Mouse (Mus musculus) limb, embryonic 14.5 days (tissue): Measurements from ENCODE around the gene Gm815. TPM values are rescaled to one million over a fixed set of nuclear protein-coding genes. Genes with fewer than 3 reads are reported as not detected.

Experiments
- ATAC-seq: fragments of 200-750 bp; cut with Nextera tagmentation; 2 replicates; pipeline ENCODE4 v1.8.0; 2017; ENCODE audit warnings: low read depth, moderate number of reproducible peaks, moderate TSS enrichment; ENCODE audit not compliant: low FRiP score
- DNase-seq: peaks from one replicate; pipeline ENCODE4 v3.0.0-alpha.2; 2015; ENCODE audit warnings: low spot score
- H3K27ac ChIP-seq: fragments of 300-500 bp; sonication (generic); replicated peaks from 2 replicates; pipeline ENCODE4 v1.5.1; 2014; ENCODE audit warnings: low read depth, mild to moderate bottlenecking, low read length, moderate library complexity, mixed read lengths
- H3K27me3 ChIP-seq: fragments of 300-500 bp; sonication (generic); 2 replicates; pipeline ENCODE4 v1.6.1; 2014; ENCODE audit warnings: low read length, mixed read lengths; ENCODE audit not compliant: control insufficient read depth, insufficient read depth
- H3K36me3 ChIP-seq: fragments of 300-500 bp; sonication (generic); 2 replicates; pipeline ENCODE4 v1.6.1; 2014; ENCODE audit warnings: mild to moderate bottlenecking, low read length, moderate library complexity, mixed read lengths; ENCODE audit not compliant: control insufficient read depth, insufficient read depth
- H3K4me1 ChIP-seq: fragments of 300-500 bp; sonication (generic); 2 replicates; pipeline ENCODE4 v1.6.1; 2014; ENCODE audit warnings: antibody characterized with exemption, low read length, mixed read lengths; ENCODE audit not compliant: control insufficient read depth, insufficient read depth
- H3K4me2 ChIP-seq: fragments of 300-500 bp; sonication (generic); replicated peaks from 2 replicates; pipeline ENCODE4 v1.6.1; 2014; ENCODE audit warnings: low read depth, mild to moderate bottlenecking, low read length, moderate library complexity; ENCODE audit not compliant: severe bottlenecking
- H3K4me3 ChIP-seq: fragments of 300-500 bp; sonication (generic); replicated peaks from 2 replicates; pipeline ENCODE4 v1.5.1; 2014; ENCODE audit warnings: low read length
- H3K9ac ChIP-seq: fragments of 300-500 bp; sonication (generic); 2 replicates; pipeline ENCODE4 v1.6.1; 2014; ENCODE audit warnings: mild to moderate bottlenecking, low read depth, low read length, moderate library complexity; ENCODE audit not compliant: severe bottlenecking
- H3K9me3 ChIP-seq: fragments of 300-500 bp; sonication (generic); 2 replicates; pipeline ENCODE4 v1.6.1; 2016; ENCODE audit warnings: low read length; ENCODE audit not compliant: control insufficient read depth
- POLR2A ChIP-seq: fragments of 200-500 bp; IDR thresholded peaks from 2 replicates; pipeline ENCODE4 v1.8.0; 2012; ENCODE audit warnings: inconsistent platforms, mild to moderate bottlenecking, moderate library complexity, borderline replicate concordance; ENCODE audit not compliant: insufficient read depth, insufficient read length; ENCODE audit errors: extremely low read depth
- WGBS: fragments of 180-500 bp; shearing (Covaris S2); extraction: QIAGEN DNeasy Blood & Tissue Kit; methylation state at CpG from one replicate; pipeline ENCODE4 v1.1.7; 2014; 5-methylcytosine and 5-hydroxymethylcytosine counted together
- polyA plus RNA-seq, 2 experiments: library from polyadenylated mRNA; depleted of rRNA in 1 of 2; stranded (reverse) in 1 of 2; unstranded in 1 of 2; fragments of >200 nt; fragmentation: Nextera tagmentation in 1 of 2; extraction: Ambion mirVana in 1 of 2; gene quantifications; 2 replicates each; pipeline versions ENCODE4 v1.2.1 to v1.2.3; 2012 to 2014

Gene Gm815
- polyA plus RNA-seq, 2 experiments: not detected

- Histone ChIP-seq H3K4me1 (peaks cover 5% of the 10 kb centered on the region), H3K36me3 (no peaks in the 10 kb centered on the region), H3K27me3 (no peaks in the 10 kb centered on the region), H3K9ac (no peak overlapping the region), H3K27ac (no peak overlapping the region), H3K4me3 (no peak overlapping the region), H3K9me3 (no peaks in the 10 kb centered on the region), H3K4me2 (no peak overlapping the region)
- WGBS: 79% methylated on average over 10 of the region's 10 CpGs
- TF ChIP-seq POLR2A: no peak
- ATAC-seq (no peak), DNase-seq (no peak)
These were observed 34.5 kb upstream of the Gm815 start for GRCm38 (mm10) chr19:26851017-26851782.

DNA sequence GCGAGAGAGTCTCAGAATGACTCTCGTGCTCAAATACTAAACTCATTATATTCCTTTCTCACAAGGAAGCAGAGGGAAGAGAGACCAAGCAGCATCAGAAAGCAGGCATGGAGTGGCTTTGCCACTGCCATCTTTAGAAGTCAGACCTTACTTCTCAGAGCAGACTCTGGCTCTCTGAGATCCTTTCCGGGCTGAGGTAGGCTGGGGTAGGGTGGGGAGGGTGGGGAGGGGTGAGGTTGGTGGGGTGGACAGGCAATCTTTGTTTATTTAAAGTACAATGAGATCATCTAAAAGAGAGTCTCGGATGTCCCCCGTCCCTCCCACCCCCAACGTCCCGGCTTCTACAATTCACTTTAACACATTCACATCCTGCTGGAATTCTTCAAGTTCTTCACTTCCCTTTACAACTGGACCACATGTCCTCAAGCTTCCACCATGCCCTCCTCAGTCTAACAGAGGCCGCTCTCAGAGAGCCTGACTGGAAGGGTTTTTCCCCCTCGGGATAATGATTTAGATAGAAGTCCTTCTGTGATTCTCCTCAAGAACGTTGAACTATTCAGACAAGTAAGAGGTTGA lies 33.3 kb upstream of the Gm815 start:
- H3K4me3 ChIP-seq: no peak overlapping the region
- H3K27me3 ChIP-seq: no peaks in the 10 kb centered on the region
- 61% methylated on average over 10 of the region's 10 CpGs for WGBS
- ATAC-seq (no peak), DNase-seq (no peak)
- H3K36me3 ChIP-seq: no peaks in the 10 kb centered on the region
- no peak overlapping the region for H3K9ac ChIP-seq
- peaks cover 2% of the 10 kb centered on the region; the same call in 1 of the 2 replicates for H3K4me1 ChIP-seq
- no peaks in the 10 kb centered on the region for H3K9me3 ChIP-seq
- TF ChIP-seq POLR2A: no peak
- H3K27ac ChIP-seq: no peak overlapping the region
- no peak overlapping the region for H3K4me2 ChIP-seq

GRCm38 (mm10) chr19:26853701-26854282 lies 31.9 kb upstream of the Gm815 start:
- no peaks in the 10 kb centered on the region for H3K27me3 ChIP-seq
- no peak overlapping the region for H3K27ac ChIP-seq
- H3K4me3 ChIP-seq: no peak overlapping the region
- WGBS: 41% methylated on average over 8 of the region's 8 CpGs
- DNase-seq: peak; percentile 73
- TF ChIP-seq POLR2A: no peak
- H3K36me3 ChIP-seq: no peaks in the 10 kb centered on the region
- no peaks in the 10 kb centered on the region for H3K9me3 ChIP-seq
- H3K9ac ChIP-seq: no peak overlapping the region
- no peak overlapping the region for H3K4me2 ChIP-seq
- ATAC-seq: peak; percentile 72
- H3K4me1 ChIP-seq: peaks cover 2% of the 10 kb centered on the region; the same call in 1 of the 2 replicates

DNA sequence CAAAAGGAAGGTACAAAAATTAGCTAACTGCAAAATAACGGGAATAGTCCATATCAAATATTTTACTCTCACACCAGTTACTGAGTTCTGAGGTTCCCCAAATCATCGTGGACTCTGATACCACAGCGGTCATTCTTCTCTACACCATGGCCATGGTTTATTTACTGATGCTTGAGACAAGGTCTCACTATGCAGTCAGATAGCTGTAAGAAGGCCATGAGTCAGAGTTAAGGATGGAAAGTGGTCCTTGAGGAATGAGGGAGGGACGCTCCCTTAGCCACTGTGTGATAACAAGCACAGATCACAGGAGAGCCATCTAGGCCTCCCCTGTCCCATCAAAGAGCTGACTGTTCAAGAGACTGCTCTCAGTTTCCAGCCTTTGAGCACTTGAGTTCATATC lies 31.0 kb upstream of the Gm815 start:
- DNase-seq (no peak), ATAC-seq (no peak)
- Histone ChIP-seq H3K4me1 (peaks cover 2% of the 10 kb centered on the region; the same call in 1 of the 2 replicates), H3K4me2 (no peak overlapping the region), H3K9ac (no peak overlapping the region), H3K36me3 (no peaks in the 10 kb centered on the region), H3K4me3 (no peak overlapping the region), H3K9me3 (no peaks in the 10 kb centered on the region), H3K27ac (no peak overlapping the region), H3K27me3 (no peaks in the 10 kb centered on the region)
- TF ChIP-seq POLR2A: no peak
- WGBS: 87% methylated on average over 4 of the region's 4 CpGs

GRCm38 (mm10) chr19:26855152-26855551 lies 30.5 kb upstream of the Gm815 start:
- Histone ChIP-seq H3K9me3 (no peaks in the 10 kb centered on the region), H3K9ac (no peak overlapping the region), H3K4me3 (no peak overlapping the region), H3K4me2 (no peak overlapping the region), H3K36me3 (no peaks in the 10 kb centered on the region), H3K27ac (no peak overlapping the region), H3K27me3 (no peaks in the 10 kb centered on the region), H3K4me1 (peaks cover 2% of the 10 kb centered on the region; the same call in 1 of the 2 replicates)
- TF ChIP-seq POLR2A: no peak
- no peak for DNase-seq
- WGBS: 88% methylated on average over 7 of the region's 7 CpGs
- no peak for ATAC-seq
